Mouse (Mus musculus) forebrain, postnatal 0 days (tissue): ENCODE results near the gene Ppp3ca. TPM values are rescaled to one million over a fixed set of nuclear protein-coding genes. Genes with fewer than 3 reads are reported as not detected.
A peak's percentile ranks its signal among the peaks of the same experiment; 100 is the strongest.

Experiments
- ATAC-seq: fragments of 200-750 bp; cut with Nextera tagmentation; 2 replicates; pipeline ENCODE4 v1.8.0; 2017; ENCODE audit warnings: mild to moderate bottlenecking, moderate library complexity
- DNase-seq: peaks from one replicate; pipeline ENCODE4 v3.0.0-alpha.2; 2015
- H3K27ac ChIP-seq: fragments of 300-500 bp; sonication (generic); 2 replicates; pipeline ENCODE4 v1.5.1; 2014; ENCODE audit warnings: low read depth, mild to moderate bottlenecking, antibody characterized with exemption, low read length, moderate library complexity, mixed read lengths
- H3K27me3 ChIP-seq: fragments of 300-500 bp; sonication (generic); 2 replicates; pipeline ENCODE4 v1.6.1; 2014; ENCODE audit warnings: mild to moderate bottlenecking, low read length, mixed read lengths; ENCODE audit not compliant: insufficient read depth
- H3K36me3 ChIP-seq: fragments of 300-500 bp; sonication (generic); 2 replicates; pipeline ENCODE4 v1.6.1; 2014; ENCODE audit warnings: mild to moderate bottlenecking, moderate library complexity; ENCODE audit not compliant: insufficient read depth
- H3K4me1 ChIP-seq: fragments of 300-500 bp; sonication (generic); 2 replicates; pipeline ENCODE4 v1.6.1; 2014; ENCODE audit warnings: antibody characterized with exemption; ENCODE audit not compliant: insufficient read depth
- H3K4me2 ChIP-seq: fragments of 300-500 bp; sonication (generic); 2 replicates; pipeline ENCODE4 v1.6.1; 2014; ENCODE audit warnings: low read depth, mild to moderate bottlenecking, moderate library complexity
- H3K4me3 ChIP-seq: fragments of 300-500 bp; sonication (generic); 2 replicates; pipeline ENCODE4 v1.5.1; 2014; ENCODE audit warnings: low read depth, low read length, mixed read lengths
- H3K9ac ChIP-seq: fragments of 300-500 bp; sonication (generic); 2 replicates; pipeline ENCODE4 v1.6.1; 2014; ENCODE audit warnings: mild to moderate bottlenecking
- H3K9me3 ChIP-seq: fragments of 300-500 bp; sonication (generic); 2 replicates; pipeline ENCODE4 v1.6.1; 2016; ENCODE audit warnings: low read length
- CTCF ChIP-seq: sonication (generic); IDR thresholded peaks from 2 replicates; pipeline ENCODE4 v1.5.1; 2016; ENCODE audit warnings: antibody characterized with exemption, control low read depth, low read depth
- WGBS: fragments of 180-500 bp; shearing (Covaris S2); extraction: QIAGEN DNeasy Blood & Tissue Kit; methylation state at CpG from one replicate; pipeline ENCODE4 v1.1.7; 2014; 5-methylcytosine and 5-hydroxymethylcytosine counted together
- polyA plus RNA-seq: library from polyadenylated mRNA; unstranded; fragments of >200 nt; fragmentation: Nextera tagmentation; extraction: Ambion mirVana; gene quantifications from 2 replicates; pipeline ENCODE4 v1.2.1, GENCODE M21; 2015
- total RNA-seq: library from RNA; depleted of rRNA; stranded (reverse); fragments of >200 nt; gene quantifications from 2 replicates; pipeline ENCODE4 v1.2.3, GENCODE M21; 2014

Ppp3ca gene
- total and polyA plus RNA-seq, 2 experiments from 2014 or later: 223 to 231 TPM

- Histone ChIP-seq H3K4me3 (no peak overlapping the region), H3K36me3 (no peaks in the 10 kb centered on the region), H3K27me3 (no peaks in the 10 kb centered on the region), H3K4me2 (no peak overlapping the region), H3K9me3 (no peaks in the 10 kb centered on the region), H3K27ac (no peak overlapping the region), H3K9ac (no peak overlapping the region), H3K4me1 (no peaks in the 10 kb centered on the region)
- 94% methylated on average over 5 of the region's 5 CpGs for WGBS
- no peak for ATAC-seq
- no peak for TF ChIP-seq CTCF
- DNase-seq: no peak
These were observed 69.0 kb downstream of the Ppp3ca start for GRCm38 (mm10) chr3:136738914-136739313.

GRCm38 (mm10) chr3:136741659-136742058 is 71.7 kb downstream of the Ppp3ca start:
- no peaks in the 10 kb centered on the region for H3K9me3 ChIP-seq
- no peaks in the 10 kb centered on the region for H3K36me3 ChIP-seq
- no peak overlapping the region for H3K27ac ChIP-seq
- DNase-seq (no peak), ATAC-seq (0 out of 2 replicates have a peak, but pooled peaks have one; percentile 12)
- WGBS: 72% methylated on average over 5 of the region's 5 CpGs
- H3K4me1 ChIP-seq: no peaks in the 10 kb centered on the region
- no peak overlapping the region for H3K4me3 ChIP-seq
- H3K4me2 ChIP-seq: no peak overlapping the region
- no peak for TF ChIP-seq CTCF
- H3K27me3 ChIP-seq: no peaks in the 10 kb centered on the region
- H3K9ac ChIP-seq: no peak overlapping the region

- WGBS: 88% methylated on average over 9 of the region's 9 CpGs
- H3K9ac ChIP-seq: no peak overlapping the region
- TF ChIP-seq CTCF: no peak
- no peak overlapping the region for H3K4me3 ChIP-seq
- no peak for ATAC-seq
- no peak overlapping the region for H3K4me2 ChIP-seq
- no peaks in the 10 kb centered on the region for H3K36me3 ChIP-seq
- no peak for DNase-seq
- no peaks in the 10 kb centered on the region for H3K9me3 ChIP-seq
- no peak overlapping the region for H3K27ac ChIP-seq
- no peaks in the 10 kb centered on the region for H3K4me1 ChIP-seq
- no peaks in the 10 kb centered on the region for H3K27me3 ChIP-seq
These were observed 72.5 kb downstream of the Ppp3ca start for GRCm38 (mm10) chr3:136742258-136743057.

- Histone ChIP-seq H3K4me3 (no peak overlapping the region), H3K27ac (no peak overlapping the region), H3K27me3 (no peaks in the 10 kb centered on the region), H3K9ac (no peak overlapping the region), H3K4me1 (peaks cover 4% of the 10 kb centered on the region; the same call in 1 of the 2 replicates), H3K4me2 (no peak overlapping the region), H3K9me3 (no peaks in the 10 kb centered on the region), H3K36me3 (no peaks in the 10 kb centered on the region)
- ATAC-seq (no peak), DNase-seq (no peak)
- WGBS: 54% methylated on average over 10 of the region's 10 CpGs
- TF ChIP-seq CTCF: no peak
These were observed 74.5 kb downstream of the Ppp3ca start for GRCm38 (mm10) chr3:136744295-136744897.

- Histone ChIP-seq H3K9ac (no peak overlapping the region), H3K36me3 (no peaks in the 10 kb centered on the region), H3K4me2 (no peak overlapping the region), H3K27ac (no peak overlapping the region), H3K4me3 (no peak overlapping the region), H3K9me3 (no peaks in the 10 kb centered on the region), H3K4me1 (peaks cover 9% of the 10 kb centered on the region; the same call in 1 of the 2 replicates), H3K27me3 (no peaks in the 10 kb centered on the region)
- ATAC-seq (no peak), DNase-seq (no peak)
- no peak for TF ChIP-seq CTCF
- 46% methylated on average over 7 of the region's 7 CpGs for WGBS
These were observed 75.5 kb downstream of the Ppp3ca start for GRCm38 (mm10) chr3:136745456-136745855.

- DNase-seq: no peak
These were observed 79.0 kb downstream of the Ppp3ca start for GRCm38 (mm10) chr3:136748761-136749476.

GRCm38 (mm10) chr3:136749477-136749797 is 79.5 kb downstream of the Ppp3ca start:
- H3K27me3 ChIP-seq: no peaks in the 10 kb centered on the region
- no peak overlapping the region for H3K4me3 ChIP-seq
- no peaks in the 10 kb centered on the region for H3K9me3 ChIP-seq
- no peak for ATAC-seq
- no peak overlapping the region for H3K27ac ChIP-seq
- H3K9ac ChIP-seq: no peak overlapping the region
- peaks cover 9% of the 10 kb centered on the region; the same call in 1 of the 2 replicates for H3K4me1 ChIP-seq
- no peak for TF ChIP-seq CTCF
- no peaks in the 10 kb centered on the region for H3K36me3 ChIP-seq
- DNase-seq: no peak
- H3K4me2 ChIP-seq: no peak overlapping the region

More at GRCm38 (mm10) chr3:136748761-136749476, 79.0 kb downstream of the Ppp3ca start:
- 53% methylated on average over 6 of the region's 6 CpGs for WGBS
- Histone ChIP-seq H3K36me3 (no peaks in the 10 kb centered on the region), H3K27me3 (no peaks in the 10 kb centered on the region), H3K9ac (no peak overlapping the region), H3K4me1 (peaks cover 9% of the 10 kb centered on the region; the same call in 1 of the 2 replicates), H3K4me2 (no peak overlapping the region), H3K27ac (no peak overlapping the region), H3K4me3 (no peak overlapping the region), H3K9me3 (no peaks in the 10 kb centered on the region)
- no peak for TF ChIP-seq CTCF
- ATAC-seq: no peak
